Mouse (Mus musculus): ENCODE results near the gene Gm49321.

GRCm38 (mm10) chr12:74015491-74015890 is 78.0 kb downstream of the Gm49321 start:
- no peak for TF ChIP-seq CTCF (IDR thresholded peaks at IDR 0.05; ENCODE audit: low read depth, low read length)
- no peak for TF ChIP-seq POLR2A (IDR thresholded peaks at IDR 0.05; ENCODE audit: extremely low read depth, insufficient read depth, low read length)
